Mouse (Mus musculus) thymus, postnatal 10 days (tissue): ENCODE measurements at regions not wholly inside any gene's neighbourhood (a gene's known extent, or its start where the extent isn't known, plus 50 kb on each side); places are given as distances from the start of the nearest gene placed in this dataset.
"Not testable (repeated sequence)": the region's sequence is repeated elsewhere in the genome, so short reads cannot be mapped to it uniquely, and the experiment has no call there.

ENCODE experiments used
- DNase-seq, 2 experiments: peaks; one replicate each; pipeline ENCODE4 v3.0.0; 2021; ENCODE audit warnings: low spot score in 2 of 2

GRCm38 (mm10) chr12:82056782-82057611 is 112.1 kb upstream of the Sipa1l1 start:
- DNase-seq: not testable (repeated sequence)

DNA sequence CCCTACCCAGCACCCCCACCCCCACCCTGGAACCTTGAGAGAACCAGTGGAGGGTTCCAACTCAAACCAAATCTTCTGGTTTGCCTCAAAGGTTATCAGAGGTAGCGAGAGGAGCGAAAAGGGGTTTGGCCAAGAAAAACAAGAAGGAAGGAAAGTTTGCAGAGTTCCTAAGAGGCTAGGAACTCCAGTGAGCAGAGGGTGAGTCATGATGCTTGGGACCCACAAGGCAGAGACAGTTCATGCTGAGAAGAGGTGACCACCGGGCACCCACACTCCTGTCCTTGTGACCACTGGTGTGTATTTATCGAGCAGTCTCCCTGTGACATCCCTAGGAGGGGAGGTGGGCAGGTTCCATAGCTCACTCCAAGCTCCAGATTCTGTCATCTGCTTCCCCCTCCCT is 104.1 kb upstream of the Sipa1l1 start:
- DNase-seq: no peak

DNA sequence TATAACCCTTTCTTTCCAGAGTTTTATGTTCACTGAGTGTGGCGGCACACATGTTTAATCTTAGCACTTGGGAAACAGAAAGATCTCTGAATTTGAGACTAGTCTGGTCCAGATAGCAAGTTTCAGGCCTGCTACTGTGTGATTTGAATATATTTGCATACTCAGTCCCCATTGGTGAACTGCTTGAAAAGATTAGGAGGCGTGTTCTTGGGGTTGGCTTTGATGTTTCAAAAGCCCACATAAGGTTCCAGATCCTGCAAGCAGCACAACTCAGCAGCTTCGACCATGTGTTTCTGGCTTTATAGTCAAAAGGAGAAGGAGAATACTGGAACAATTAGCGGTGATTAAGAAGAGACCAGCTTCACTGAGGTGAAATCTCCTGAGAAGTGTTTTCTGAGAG is 102.3 kb upstream of the Sipa1l1 start:
- DNase-seq: no peak

DNA sequence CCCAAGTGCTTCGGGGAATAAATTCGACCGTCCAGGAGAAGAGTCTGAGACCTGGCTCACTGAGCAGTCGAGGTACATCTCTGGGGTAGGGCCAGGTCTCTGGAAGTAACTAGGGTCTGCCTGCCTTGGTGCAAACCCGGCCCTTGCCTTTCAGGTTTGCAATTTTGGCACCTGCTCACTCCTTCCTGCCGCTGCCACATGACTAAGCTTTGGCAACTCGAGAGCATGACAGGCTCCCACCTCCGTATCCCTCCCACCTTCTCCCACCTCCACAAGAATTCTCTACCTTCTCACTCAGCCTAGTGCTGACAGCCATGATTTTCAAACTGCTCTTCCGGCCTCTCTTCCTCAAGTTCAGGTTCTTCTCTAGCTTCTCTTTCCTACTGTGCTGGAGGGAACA is 99.5 kb upstream of the Sipa1l1 start:
- DNase-seq: no peak

DNA sequence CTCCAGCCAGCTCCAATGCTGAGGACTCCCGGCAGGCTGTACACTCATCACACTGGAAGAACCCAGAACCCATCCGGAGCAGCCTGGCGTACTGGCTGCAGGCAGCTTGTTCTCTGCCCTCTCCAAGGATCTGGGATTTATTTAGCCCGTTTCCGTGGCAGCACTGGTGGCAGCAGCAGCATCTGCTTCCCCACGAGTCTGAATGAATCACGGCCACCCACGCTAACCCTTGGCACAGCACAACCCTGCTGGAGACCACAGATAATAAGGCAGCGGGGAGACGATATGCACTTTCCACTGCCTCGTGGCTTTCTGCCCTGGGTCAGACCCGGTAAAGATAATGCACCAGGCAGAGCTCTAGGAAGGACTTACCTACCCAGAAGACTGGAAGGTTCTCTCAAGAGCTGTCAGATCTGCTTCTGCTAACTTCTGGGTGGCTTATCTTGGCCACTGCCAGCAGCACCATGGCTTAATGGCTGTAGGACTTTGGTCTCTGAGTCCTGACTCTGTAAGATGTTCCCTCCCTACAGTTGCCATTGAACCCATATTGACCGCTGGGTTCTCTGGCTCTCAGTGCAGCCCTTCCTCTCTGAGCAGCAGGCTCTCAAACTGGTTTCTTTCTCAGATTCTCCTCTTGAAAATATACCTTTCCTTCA is 96.2 kb upstream of the Sipa1l1 start:
- no peak for DNase-seq

GRCm38 (mm10) chr12:82075479-82076221 is 93.5 kb upstream of the Sipa1l1 start:
- DNase-seq: no peak

- DNase-seq: no peak
These were observed 92.4 kb upstream of the Sipa1l1 start for GRCm38 (mm10) chr12:82076766-82077165.

DNA sequence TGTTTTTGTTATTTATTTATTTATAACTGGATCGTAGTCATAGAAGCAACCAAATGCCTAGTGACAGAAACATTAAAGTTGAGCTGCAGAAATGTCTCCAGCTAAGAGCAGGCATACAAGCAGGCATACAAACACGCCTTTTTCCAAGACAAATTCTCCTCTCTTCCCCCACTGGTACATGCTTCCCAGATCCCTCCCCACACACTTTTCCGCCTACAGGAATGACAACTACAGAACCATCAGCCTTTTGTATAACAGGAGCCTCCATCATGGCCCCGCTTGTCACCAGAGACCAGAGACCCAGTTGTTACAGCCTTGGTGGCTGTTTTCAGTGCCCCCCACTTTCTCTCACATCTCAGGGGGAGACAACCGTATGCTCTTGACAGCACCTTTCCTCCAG is 91.2 kb upstream of the Sipa1l1 start:
- DNase-seq: no peak

GRCm38 (mm10) chr12:82078740-82079139 is 90.4 kb upstream of the Sipa1l1 start:
- DNase-seq: no peak

DNA sequence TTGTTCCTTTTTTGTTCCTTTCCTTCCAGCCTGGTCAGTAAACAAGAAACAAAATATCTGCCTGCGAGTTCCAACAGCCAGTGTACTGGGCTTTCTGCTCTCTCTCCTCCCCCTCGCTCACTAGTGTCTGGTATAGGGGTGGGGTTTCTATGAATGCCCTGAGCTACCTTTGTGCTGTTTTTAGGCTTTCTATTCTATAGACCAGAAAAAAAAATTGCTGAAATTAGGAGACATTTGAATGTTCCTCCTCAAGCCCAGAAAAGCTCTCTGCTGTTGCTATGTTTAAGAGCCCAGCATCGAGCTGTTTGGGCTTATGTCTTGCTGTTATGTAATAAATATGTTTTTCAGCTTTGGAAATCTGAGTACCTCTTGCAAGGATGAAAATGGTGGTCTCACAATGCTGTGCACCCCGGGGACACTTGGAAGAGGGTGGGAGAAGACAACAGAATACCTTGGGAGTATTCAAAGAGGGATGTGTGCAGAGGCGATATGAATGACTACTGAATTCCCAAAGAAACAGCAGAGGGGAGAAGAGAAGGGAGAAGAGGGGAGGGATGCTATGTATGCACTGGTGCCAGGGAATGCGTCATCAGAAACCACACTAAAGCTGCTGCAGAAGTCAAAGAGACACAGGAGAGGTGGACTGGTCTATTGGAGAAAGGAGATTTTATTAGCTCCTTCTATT is 88.8 kb upstream of the Sipa1l1 start:
- no peak for DNase-seq

GRCm38 (mm10) chr12:82082596-82082995 is 86.5 kb upstream of the Sipa1l1 start:
- DNase-seq: peak in 1 of 2 experiments; percentile 41

DNA sequence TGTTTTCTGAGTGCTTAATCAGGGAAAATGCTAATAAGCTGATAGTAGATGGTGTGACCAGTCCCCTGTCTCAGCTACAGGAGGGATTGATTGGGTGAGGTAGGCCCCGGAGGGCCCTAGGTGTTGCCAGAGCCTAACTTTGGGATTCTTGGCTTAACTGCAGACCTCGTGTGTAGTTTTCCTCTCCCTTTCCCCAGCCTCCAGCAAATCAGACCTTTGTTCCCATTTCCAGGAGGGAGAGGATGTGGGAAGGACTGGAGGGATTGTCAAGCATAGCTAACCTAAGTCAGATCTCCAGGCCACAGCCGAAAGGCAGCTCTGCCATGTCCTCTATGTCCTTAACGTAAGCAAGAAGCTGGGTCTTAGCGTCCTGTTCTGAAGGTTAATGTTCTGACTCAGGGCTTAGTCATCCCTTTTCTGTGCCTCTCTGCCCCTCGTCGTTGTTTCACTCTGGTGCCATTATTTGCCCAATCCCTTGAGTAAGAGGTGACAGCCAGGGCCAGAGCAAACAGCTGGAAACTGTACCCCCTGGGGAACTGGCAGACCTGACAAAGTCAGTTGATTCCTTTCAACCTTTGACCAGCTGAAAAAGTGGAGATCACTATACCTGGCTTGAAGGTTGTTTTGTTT is 83.2 kb upstream of the Sipa1l1 start:
- DNase-seq: no peak

- DNase-seq: no peak
These were observed 82.7 kb upstream of the Sipa1l1 start for GRCm38 (mm10) chr12:82086441-82086840.

- no peak for DNase-seq
These were observed 79.8 kb upstream of the Sipa1l1 start for GRCm38 (mm10) chr12:82089288-82089687.

DNA sequence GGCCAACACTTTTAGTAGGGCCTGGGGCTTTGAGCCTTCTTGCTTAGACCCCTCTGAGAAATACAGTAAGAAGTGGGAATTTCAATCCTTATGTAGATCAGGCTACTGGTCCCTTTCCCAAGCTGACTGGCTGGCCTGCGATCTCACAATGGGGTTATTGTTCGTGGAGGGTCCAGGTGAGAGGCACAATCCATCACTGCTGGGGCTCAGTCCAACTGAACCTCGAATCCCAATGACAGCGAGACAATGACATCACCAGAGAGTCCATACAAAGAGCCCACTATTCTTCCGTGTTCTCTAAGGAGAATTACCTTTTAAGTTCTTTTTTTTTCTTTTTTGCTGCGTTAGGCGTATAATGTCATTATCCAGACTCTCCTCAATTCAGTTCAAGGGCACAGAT is 75.8 kb upstream of the Sipa1l1 start:
- no peak for DNase-seq

- DNase-seq: no peak
These were observed 73.7 kb upstream of the Sipa1l1 start for GRCm38 (mm10) chr12:82095396-82095795.

DNA sequence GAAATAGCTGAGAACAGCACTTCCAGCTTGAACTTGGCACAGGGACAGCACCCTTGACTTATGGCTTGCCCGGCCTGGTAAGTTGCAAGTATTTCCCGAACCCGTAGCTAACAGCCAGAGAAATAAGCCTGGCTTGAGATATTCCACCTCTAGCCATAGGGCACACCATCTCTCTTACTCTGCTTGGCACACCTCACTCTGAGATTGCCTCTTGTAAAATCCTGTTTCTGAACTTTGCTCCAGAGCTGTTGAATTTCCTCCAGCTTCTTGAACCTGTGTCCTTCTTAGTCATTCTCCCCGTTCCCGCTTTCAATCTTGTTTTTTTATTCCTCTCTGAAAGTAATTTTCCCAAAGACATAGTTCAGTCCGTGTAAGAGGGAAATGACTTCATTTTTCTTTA is 72.0 kb upstream of the Sipa1l1 start:
- no peak for DNase-seq

DNA sequence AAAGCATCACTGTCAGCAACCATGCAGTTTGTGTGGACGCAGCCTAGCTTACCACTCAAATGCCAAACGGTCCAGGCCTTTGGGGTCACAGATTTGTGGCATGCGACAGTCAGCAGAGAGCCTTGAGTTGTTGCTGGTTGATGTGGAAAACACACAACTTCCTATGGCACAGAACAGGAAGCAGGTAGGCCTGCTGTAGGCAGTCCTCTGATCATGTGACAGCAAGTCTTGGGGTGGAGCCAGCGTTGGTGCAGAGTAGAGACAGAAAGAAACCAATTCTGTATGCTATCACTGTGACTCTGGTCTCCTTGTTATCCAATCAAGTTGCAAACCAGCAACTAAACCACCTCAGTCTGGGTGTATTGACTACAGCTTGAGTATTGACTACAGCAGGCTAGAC is 71.5 kb upstream of the Sipa1l1 start:
- DNase-seq: no peak

GRCm38 (mm10) chr12:82104211-82104610 is 64.9 kb upstream of the Sipa1l1 start:
- no peak for DNase-seq

- no peak for DNase-seq
These were observed 63.7 kb upstream of the Sipa1l1 start for GRCm38 (mm10) chr12:82105184-82106031.

DNA sequence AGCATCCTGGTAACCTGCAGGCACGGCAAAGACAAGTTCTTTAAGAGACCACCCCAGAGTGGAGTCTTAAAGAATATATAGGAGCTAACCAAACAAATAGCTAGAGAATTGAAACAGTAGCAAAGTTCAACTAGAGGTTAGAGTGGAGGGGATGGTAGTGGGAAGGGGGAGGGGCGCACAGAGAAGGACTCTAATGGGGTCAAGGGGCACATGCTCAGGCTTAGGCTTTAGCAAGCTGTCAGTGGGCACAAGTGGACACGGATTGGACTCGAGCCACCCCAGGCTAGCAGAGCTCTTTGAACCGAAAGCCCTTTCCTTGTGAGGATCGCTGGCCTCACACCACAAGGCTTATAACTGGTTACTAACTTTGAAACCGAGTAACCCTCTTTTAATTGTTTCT is 53.4 kb upstream of the Sipa1l1 start:
- no peak for DNase-seq
